Mouse (Mus musculus): ENCODE measurements around the gene Sbno1. TPM values are rescaled to one million over a fixed set of nuclear protein-coding genes. Genes with fewer than 3 reads are reported as not detected.

Gene Sbno1
- total RNA-seq, 2 experiments from 2014 or later, result 93.2 to 93.4 TPM

DNA sequence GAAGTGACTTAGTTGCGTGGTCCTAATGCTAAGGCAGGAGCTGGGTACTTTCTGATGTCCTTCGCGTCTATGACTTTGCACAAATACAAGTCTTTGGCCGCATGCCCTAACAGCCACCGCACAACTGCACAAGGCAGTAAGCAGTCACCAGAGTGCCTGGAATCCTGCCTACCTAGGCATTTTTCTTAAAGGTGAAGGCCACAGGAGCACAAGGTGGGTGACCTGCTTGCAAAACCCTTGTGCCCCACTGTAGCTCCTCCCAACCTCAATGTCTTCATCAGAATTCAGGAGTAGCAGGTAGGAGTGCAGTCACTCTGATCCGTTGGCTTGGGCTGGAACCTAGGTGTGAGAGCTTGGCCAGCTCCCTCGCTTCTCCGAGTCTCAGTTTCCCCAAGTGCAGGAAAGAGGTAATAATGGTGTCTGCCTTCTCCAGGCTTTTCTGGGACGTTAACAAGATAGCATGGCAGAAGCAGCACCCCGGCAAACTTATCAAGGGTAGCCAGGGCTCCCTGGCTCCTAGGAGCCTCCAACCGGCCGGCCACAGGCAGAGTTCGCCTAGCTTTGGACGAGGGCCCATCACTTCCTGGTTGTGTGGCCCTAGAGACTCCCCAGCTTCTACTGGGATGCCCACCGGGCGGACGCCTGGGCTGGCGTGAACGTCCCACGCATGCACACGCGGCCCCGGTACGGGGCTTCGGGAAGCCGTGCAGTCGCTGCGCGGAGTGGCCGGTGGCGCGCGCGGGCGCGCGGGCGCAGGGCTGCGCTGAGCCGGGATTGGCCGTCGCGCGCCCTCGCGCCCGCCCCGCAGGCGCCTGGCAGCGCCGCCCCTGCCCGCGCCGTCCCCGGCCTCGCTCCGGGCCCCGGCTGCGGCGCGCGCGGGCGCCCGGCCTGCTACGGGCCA lies 19.1 kb upstream of the Sbno1 start:
- peak; percentile 75 to 77 for DNase-seq (ENCODE audit: low spot score in 2 of 2)

DNA sequence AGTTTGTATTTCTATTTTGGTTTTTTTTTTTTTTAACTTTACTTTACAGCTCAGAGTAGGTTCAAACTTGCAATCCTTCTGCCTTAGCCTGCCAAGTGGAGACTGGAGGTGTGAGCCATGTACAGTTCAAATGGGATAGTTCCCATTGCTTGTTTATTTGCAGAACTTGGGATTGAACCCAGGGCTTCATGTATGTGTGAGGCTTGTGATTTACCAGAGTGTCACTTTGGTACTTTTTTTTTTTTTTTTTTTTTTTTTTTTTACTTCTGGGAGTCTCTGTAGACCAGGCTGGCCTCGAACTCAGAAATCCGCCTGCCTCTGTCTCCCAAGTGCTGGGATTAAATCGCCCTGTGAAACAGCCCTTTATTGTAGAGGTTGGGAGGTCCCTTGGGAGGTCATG lies 18.4 kb upstream of the Sbno1 start:
- no peak for DNase-seq (ENCODE audit: low spot score in 2 of 2)

DNA sequence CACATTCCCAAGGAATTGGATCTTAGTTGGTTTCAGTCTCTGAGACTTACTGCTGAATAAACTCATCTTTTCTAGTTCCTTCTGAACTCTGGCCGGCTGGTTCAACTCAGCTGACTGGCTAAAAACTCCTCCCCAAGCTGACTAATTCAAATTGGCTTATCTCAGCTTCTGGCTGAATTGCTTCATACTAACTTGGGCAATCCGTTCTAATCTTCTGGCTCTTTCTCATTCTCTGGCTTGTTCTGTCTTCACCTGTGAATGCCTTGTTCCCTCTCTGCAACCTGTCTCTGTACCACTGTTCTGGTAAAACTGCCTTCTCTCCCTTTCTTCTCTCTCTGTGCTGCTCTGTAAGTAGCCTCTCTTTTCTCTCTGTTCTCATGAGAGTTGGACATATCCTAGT lies 16.8 kb upstream of the Sbno1 start:
- no peak for DNase-seq (ENCODE audit: low spot score in 2 of 2)

DNA sequence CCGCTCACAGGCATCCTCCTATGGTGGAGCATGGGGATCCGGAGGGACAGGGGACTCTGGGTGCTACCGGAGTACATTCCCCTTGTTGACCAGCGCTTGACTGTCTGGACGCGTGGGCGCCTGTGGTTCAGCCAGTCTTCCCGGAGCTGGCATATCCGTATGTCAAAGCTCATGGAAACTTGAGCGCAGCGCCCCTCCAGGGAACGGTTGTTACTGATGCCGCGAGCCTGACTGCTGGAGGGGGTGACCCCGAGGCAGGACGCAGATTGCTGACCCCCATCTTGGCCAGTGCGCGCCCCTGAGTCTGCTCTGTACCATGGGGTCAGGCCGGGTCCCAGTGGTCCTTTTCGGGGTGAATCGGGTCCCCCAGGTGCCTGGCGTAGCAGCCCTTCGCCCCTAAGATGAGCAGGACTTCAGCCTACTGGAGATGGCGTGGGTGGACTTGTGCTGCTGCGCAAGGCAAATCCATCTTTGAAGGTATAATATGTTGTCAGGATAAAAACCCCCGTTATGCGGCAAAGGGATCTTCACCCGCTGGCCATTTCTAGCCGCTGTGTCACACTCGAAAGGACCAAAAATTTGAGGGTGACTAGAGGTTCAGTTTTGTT lies 14.4 kb upstream of the Sbno1 start:
- no peak for DNase-seq (ENCODE audit: low spot score in 2 of 2)

- peak; percentile 90 to 91 for DNase-seq (ENCODE audit: low spot score in 2 of 2)
Observed at GRCm38 (mm10) chr5:124439447-124440093, 13.8 kb upstream of the Sbno1 start, which contains the start of gene Kmt5a. TSS of gene Kmt5a (plus strand) at chr5:124439930.

DNA sequence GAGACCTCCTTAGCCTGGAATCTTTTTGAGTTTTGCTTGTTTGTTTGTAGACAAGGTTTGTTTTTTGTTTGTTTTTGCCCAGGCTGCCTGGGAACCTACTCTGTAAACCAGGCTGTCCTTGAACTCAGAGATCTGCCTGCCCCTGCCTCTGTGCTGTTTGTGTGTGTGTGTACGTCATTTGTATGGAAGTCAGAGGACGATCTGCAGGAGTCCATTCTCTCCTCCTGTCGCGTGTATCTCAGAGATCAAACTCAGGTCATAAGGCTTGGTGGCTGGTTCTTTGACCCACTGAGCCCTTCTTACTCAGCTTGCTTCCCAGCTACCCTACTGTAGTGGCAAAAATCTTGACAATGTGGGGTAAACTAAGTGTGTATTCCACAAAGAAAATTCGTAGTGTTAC lies 12.9 kb upstream of the Sbno1 start:
- no peak for DNase-seq (ENCODE audit: low spot score in 2 of 2)

DNA sequence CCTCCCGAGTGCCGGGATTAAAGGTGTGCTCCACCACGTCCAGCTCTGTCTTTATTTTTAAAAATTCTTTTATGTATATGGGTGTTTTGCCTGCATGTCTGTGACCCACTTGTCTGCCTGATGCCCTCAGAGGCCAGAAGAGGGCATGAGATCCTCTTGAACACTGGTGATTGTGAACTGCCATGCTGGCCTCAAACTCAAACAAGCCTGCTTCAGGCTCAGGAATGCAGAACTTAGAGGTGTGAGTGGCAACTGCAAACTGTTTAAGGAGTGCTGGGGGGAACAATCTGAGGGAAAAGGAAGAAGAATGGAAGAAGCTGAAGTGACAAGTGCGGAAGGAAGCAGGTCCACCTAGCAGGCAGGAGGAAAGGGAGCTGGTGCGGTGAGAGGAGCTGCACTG lies 12.4 kb upstream of the Sbno1 start:
- DNase-seq (ENCODE audit: low spot score in 2 of 2), result no peak

GRCm38 (mm10) chr5:124433048-124433447 lies 7.2 kb upstream of the Sbno1 start:
- no peak for DNase-seq (ENCODE audit: low spot score in 2 of 2)

GRCm38 (mm10) chr5:124432398-124433012 lies 6.7 kb upstream of the Sbno1 start:
- peak in 1 of 2 experiments; percentile 57 for DNase-seq (ENCODE audit: low spot score in 2 of 2)

GRCm38 (mm10) chr5:124426475-124427071 lies 772 bp upstream of the Sbno1 start:
- no peak for DNase-seq (ENCODE audit: low spot score in 2 of 2)

- DNase-seq (ENCODE audit: low spot score in 2 of 2), result peak in 1 of 2 experiments; percentile 45
Observed at GRCm38 (mm10) chr5:124424723-124425411, 934 bp downstream of the Sbno1 start.

DNA sequence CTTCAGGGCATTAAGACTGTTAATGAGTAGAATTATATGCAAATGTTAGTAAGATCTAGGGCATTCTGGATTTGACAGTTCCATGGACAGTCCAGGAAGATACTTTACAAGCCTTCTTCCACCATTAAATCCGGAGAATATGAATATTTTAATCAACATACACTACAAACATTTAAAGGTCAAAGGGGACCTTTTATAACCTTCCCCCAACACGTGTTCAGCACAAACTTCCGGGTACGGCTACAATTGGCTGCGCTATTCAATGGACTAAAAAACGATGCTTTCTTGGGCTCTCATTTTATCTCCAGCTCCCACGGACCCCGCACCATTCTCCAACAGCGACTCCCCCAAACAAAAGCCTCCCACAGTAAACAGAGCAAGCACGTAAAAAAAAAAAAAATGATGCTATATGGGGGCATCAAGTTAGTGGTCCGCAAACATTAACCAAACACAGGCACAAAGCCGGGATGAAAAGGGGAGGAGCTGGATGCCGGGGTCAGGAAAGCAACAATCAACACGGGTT lies 1.5 kb downstream of the Sbno1 start:
- DNase-seq (ENCODE audit: low spot score in 2 of 2), result no peak

DNA sequence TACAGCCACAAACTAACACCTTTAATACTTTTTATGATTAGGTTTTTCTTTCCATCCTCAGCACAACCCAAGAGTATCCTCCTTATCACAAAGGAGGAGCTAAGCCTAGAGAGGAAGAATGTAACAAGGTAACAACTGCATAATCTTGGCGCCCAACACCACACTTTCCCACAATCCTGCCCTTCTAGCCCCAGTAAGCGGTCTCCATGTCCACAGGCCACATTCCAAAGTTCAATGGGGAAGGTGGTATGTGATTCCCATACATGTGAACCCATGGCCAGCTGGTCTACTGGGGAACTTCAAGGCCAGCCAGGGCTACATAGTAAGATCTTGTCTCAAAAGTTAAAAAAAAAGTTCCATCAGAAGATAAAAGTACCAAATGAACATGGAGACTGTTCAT lies 4.0 kb downstream of the Sbno1 start:
- no peak for DNase-seq (ENCODE audit: low spot score in 2 of 2)

DNA sequence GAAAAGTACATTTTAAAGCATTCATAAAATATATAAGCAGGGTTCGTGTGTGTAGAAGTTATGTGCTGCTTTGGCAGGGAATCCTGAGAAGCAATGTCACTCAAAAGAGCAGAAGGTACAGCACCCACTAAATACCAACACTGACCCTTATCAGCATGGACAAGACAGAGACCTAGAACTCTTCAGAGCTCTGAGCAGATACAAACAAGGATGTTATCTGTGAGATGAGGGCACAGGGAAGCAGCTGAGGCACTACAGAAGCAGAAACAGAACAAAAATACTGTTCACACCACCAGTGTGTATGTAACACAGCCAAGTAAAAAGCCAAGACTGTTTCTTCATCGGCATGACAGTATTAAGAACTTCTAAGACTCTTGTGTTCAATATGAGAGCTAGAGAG lies 6.9 kb downstream of the Sbno1 start:
- DNase-seq (ENCODE audit: low spot score in 2 of 2), result no peak

DNA sequence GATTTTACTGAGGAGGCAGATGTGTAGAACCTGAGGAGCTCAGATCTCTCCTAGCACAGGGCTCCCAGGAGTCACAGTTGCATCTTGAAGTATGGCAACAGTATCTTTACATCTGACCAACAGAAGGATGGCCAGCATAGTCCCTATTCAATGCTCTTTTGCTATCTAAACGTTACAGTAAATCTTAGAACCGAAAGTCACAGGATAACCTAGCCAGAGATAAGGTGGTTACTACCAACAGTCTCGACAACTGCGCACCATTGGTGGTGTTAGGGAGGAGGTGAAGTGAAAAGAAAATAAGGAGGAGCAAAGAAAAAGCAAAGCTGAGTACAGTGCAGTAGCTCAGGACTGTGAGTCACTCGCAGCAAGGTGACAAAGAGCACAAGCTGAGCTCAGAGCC lies 13.6 kb downstream of the Sbno1 start:
- DNase-seq (ENCODE audit: low spot score in 2 of 2), result no peak

GRCm38 (mm10) chr5:124410808-124411207 lies 15.0 kb downstream of the Sbno1 start:
- DNase-seq (ENCODE audit: low spot score in 2 of 2), result no peak

- no peak for DNase-seq (ENCODE audit: low spot score in 2 of 2)
Observed at GRCm38 (mm10) chr5:124393726-124394125, 32.1 kb downstream of the Sbno1 start.

GRCm38 (mm10) chr5:124392412-124392811 lies 33.4 kb downstream of the Sbno1 start:
- no peak for DNase-seq (ENCODE audit: low spot score in 2 of 2)

DNA sequence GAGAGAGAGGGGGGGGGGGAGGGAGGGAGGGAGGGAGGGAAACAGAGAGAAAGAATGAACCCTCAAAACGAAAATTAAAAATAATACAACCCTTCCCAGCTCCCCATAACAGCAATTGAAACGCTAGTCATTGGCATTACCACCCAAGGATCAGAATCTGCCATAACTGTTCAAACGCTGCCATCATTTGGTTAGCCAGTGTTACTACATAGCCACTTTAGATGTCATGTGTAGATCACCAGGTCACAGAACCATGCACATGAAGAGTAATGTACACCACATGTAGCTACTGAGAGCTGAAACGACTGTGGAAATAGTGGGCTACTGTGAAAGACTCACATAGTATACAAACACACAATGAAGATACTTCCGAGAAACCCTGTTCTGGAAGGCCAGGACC lies 37.9 kb downstream of the Sbno1 start:
- DNase-seq (ENCODE audit: low spot score in 2 of 2), result no peak

DNA sequence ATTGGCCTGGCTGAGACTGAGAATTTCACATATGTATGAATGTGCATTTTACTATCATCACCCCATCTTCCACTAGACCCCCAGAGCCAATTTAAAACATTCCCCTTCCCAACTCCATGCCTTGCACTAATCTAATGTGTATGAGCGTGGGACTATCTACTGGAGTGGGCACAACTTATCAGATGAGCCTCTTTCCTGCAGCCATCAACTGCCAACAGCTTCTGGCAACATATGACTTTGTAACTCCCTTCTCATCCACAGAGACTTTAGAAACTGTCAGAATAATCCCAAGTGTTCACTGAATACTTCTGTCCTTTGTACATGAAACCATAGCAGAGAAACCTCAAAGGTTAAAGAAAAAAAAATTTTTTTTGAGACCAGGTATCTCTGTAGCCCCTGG lies 45.7 kb downstream of the Sbno1 start:
- DNase-seq (ENCODE audit: low spot score in 2 of 2), result no peak
